Comparison of ENCODE assay signal across 10 mouse cellular contexts in the genomic region with DNA sequence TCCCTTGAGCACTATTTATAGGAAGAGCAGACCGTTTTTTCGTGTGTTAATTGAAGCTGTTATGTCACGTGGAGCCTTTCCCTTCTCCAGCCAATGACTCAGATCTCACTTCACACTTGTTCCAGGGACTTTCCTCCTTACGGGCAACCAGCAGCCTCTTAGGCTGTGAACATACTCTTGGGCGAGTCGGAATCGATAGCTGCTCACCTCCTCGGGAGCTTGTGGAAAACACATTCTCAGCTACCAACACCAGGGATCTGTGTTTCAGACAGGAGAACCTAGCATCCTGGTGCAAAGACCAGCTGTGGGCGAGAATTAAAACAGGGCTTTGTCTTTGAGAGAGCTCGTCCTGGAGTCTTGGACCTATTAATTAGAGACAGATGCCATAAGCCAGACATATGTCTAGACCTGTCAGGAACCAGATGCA.
DNase-seq lines count a peak whose midpoint lies in the region; ATAC-seq and TF ChIP-seq lines count a peak whose summit lies in the region.
"Had no signal": no experiment of that assay in that cellular context is flagged by ENCODE, and none has a peak within 500 bp of the region (broad histone marks: within the 10 kb centered on the region; RNA-seq: fewer than 3 reads in every experiment).

No protein-coding gene starts in this region.

- peak overlapping the region; percentile 71 for H3K27ac ChIP-seq in embryonic fibroblast, embryonic 13.5 days (ENCODE audit: insufficient read depth, low read length)
- H3K27ac ChIP-seq in hindbrain, postnatal 0 days, result no peak overlapping the region

- no peak for TF ChIP-seq CTCF in embryonic fibroblast, embryonic 13.5 days (IDR thresholded peaks at IDR 0.05; ENCODE audit: borderline replicate concordance, insufficient read depth, low read length)
- TF ChIP-seq CTCF in hindbrain, postnatal 0 days (IDR thresholded peaks at IDR 0.05; ENCODE audit: low read depth), result no peak

- TF ChIP-seq POLR2A in embryonic fibroblast, embryonic 13.5 days (IDR thresholded peaks at IDR 0.05; ENCODE audit: low read depth, low read length), result no peak

- intact Hi-C loops in left cerebral cortex, postnatal 25 days (cut with DNase I), result no loop called here
- intact Hi-C loops in left cerebral cortex, postnatal 4 days (cut with DNase I), result no loop called here

- no peaks in the 10 kb centered on the region for H3K27me3 ChIP-seq in hindbrain, postnatal 0 days (ENCODE audit: insufficient read depth, low read length)

- H3K4me1 ChIP-seq in embryonic fibroblast, embryonic 13.5 days (ENCODE audit: control insufficient read depth, insufficient read depth, low read length), result 0 out of 2 replicates have a peak, but pooled peaks cover 3% of the 10 kb centered on the region
- peaks cover 8% of the 10 kb centered on the region; the same call in 1 of the 2 replicates for H3K4me1 ChIP-seq in hindbrain, postnatal 0 days (ENCODE audit: insufficient read depth, low read length)

- no peaks in the 10 kb centered on the region for H3K9me3 ChIP-seq in hindbrain, postnatal 0 days (ENCODE audit: low read length)

- peak; percentile 34 to 70 for DNase-seq in left cerebral cortex, postnatal 25 days (ENCODE audit: low spot score in 2 of 2)
- no peak for DNase-seq in left cerebral cortex, postnatal 4 days
- peak; percentile 18 for DNase-seq in hindbrain, postnatal 0 days (ENCODE audit: low spot score)
- DNase-seq in telencephalon, adult 2 months (ENCODE audit: low read depth, low spot score), result peak; percentile 55
- DNase-seq in thymus, postnatal 25 days, result no peak
- DNase-seq in layer of hippocampus, postnatal 36 days, result no peak
- DNase-seq: kidney, adult 8-10 months; liver, postnatal 0 days had no signal

- H3K4me2 ChIP-seq in hindbrain, postnatal 0 days (ENCODE audit: low read depth, low read length), result 0 out of 2 replicates have a peak overlapping the region, but pooled peaks have one; percentile 5

- WGBS in hindbrain, postnatal 0 days, result 50% methylated on average over 10 of the region's 10 CpGs

- no peak overlapping the region for H3K4me3 ChIP-seq in embryonic fibroblast, embryonic 13.5 days (ENCODE audit: insufficient read depth, low read length)
- no peak overlapping the region for H3K4me3 ChIP-seq in hindbrain, postnatal 0 days (ENCODE audit: low read length)
- H3K4me3 ChIP-seq: erythroblast, embryonic 14.5 days had no signal

- peak; percentile 51 for ATAC-seq in hindbrain, postnatal 0 days
- ATAC-seq: liver, postnatal 0 days had no signal

- H3K9ac ChIP-seq in hindbrain, postnatal 0 days (replicated peaks; ENCODE audit: low read length), result no peak overlapping the region
- H3K9ac ChIP-seq: liver, postnatal 0 days had no signal

- H3K36me3 ChIP-seq in hindbrain, postnatal 0 days (ENCODE audit: insufficient read depth, low read length), result no peaks in the 10 kb centered on the region

Comparison
In these comparisons a context has a peak if more than half of its experiments do, and no peak if none do; other contexts are left out.
1. DNase-seq: peak in left cerebral cortex, postnatal 25 days (2 of 2), hindbrain, postnatal 0 days (single experiment) and telencephalon, adult 2 months (single experiment); none in left cerebral cortex, postnatal 4 days (single experiment), thymus, postnatal 25 days (single experiment) and layer of hippocampus, postnatal 36 days (0 of 2).